Mouse (Mus musculus) hindbrain, postnatal 0 days (tissue): ENCODE data around the gene Cmtm7. TPM values are rescaled to one million over a fixed set of nuclear protein-coding genes. Genes with fewer than 3 reads are reported as not detected.

ENCODE experiments used
- ATAC-seq: fragments of 200-750 bp; cut with Nextera tagmentation; 2 replicates; pipeline ENCODE4 v1.8.0; 2017; ENCODE audit warnings: mild to moderate bottlenecking, moderate TSS enrichment, moderate library complexity
- DNase-seq: peaks from one replicate; pipeline ENCODE4 v3.0.0-alpha.2; 2015; ENCODE audit warnings: low spot score
- H3K27ac ChIP-seq: fragments of 300-500 bp; sonication (generic); 2 replicates; pipeline ENCODE4 v1.5.1; 2014; ENCODE audit warnings: mild to moderate bottlenecking
- H3K27me3 ChIP-seq: fragments of 300-500 bp; sonication (generic); 2 replicates; pipeline ENCODE4 v1.6.1; 2014; ENCODE audit warnings: low read length, mixed read lengths; ENCODE audit not compliant: insufficient read depth
- H3K36me3 ChIP-seq: fragments of 300-500 bp; sonication (generic); 2 replicates; pipeline ENCODE4 v1.6.1; 2014; ENCODE audit warnings: low read length, mixed read lengths; ENCODE audit not compliant: insufficient read depth
- H3K4me1 ChIP-seq: fragments of 300-500 bp; sonication (generic); 2 replicates; pipeline ENCODE4 v1.6.1; 2014; ENCODE audit warnings: antibody characterized with exemption, low read length, mixed read lengths; ENCODE audit not compliant: insufficient read depth
- H3K4me2 ChIP-seq: fragments of 300-500 bp; sonication (generic); 2 replicates; pipeline ENCODE4 v1.6.1; 2014; ENCODE audit warnings: low read depth, mild to moderate bottlenecking, low read length, moderate library complexity, mixed read lengths
- H3K4me3 ChIP-seq: fragments of 300-500 bp; sonication (generic); 2 replicates; pipeline ENCODE4 v1.5.1; 2014; ENCODE audit warnings: low read length
- H3K9ac ChIP-seq: fragments of 300-500 bp; sonication (generic); replicated peaks from 2 replicates; pipeline ENCODE4 v1.6.1; 2014; ENCODE audit warnings: mild to moderate bottlenecking, low read length, moderate library complexity, mixed read lengths
- H3K9me3 ChIP-seq: fragments of 300-500 bp; sonication (generic); 2 replicates; pipeline ENCODE4 v1.6.1; 2016; ENCODE audit warnings: low read length, mixed read lengths
- CTCF ChIP-seq: IDR thresholded peaks from 2 replicates; pipeline ENCODE4 v1.5.1; 2016; ENCODE audit warnings: antibody characterized with exemption, control low read depth, low read depth
- WGBS: fragments of 180-500 bp; shearing (Covaris S2); extraction: QIAGEN DNeasy Blood & Tissue Kit; methylation state at CpG from one replicate; pipeline ENCODE4 v1.1.7; 2014; 5-methylcytosine and 5-hydroxymethylcytosine counted together
- polyA plus RNA-seq: library from polyadenylated mRNA; unstranded; fragments of >200 nt; fragmentation: Nextera tagmentation; extraction: Ambion mirVana; gene quantifications from 2 replicates; pipeline ENCODE4 v1.2.1, GENCODE M21; 2015
- total RNA-seq: library from RNA; depleted of rRNA; stranded (reverse); fragments of >200 nt; gene quantifications from 2 replicates; pipeline ENCODE4 v1.2.3, GENCODE M21; 2014; rRNA removed

Gene Cmtm7
- total and polyA plus RNA-seq, 2 experiments from 2014 or later, result 11.8 to 21.1 TPM

GRCm38 (mm10) chr9:114710345-114710744 is 71.3 kb downstream of the Cmtm7 start:
- peak; percentile 69 for DNase-seq

GRCm38 (mm10) chr9:114707805-114708204 is 73.9 kb downstream of the Cmtm7 start:
- Histone ChIP-seq H3K9me3 (no peaks in the 10 kb centered on the region), H3K4me2 (no peak overlapping the region), H3K4me1 (no peaks in the 10 kb centered on the region), H3K36me3 (peaks cover 37% of the 10 kb centered on the region), H3K27ac (no peak overlapping the region), H3K4me3 (no peak overlapping the region), H3K27me3 (no peaks in the 10 kb centered on the region), H3K9ac (no peak overlapping the region)
- ATAC-seq (no peak), DNase-seq (no peak)
- TF ChIP-seq CTCF, result no peak
- WGBS, result 93% methylated on average over 4 of the region's 4 CpGs

More at GRCm38 (mm10) chr9:114710345-114710744, 71.3 kb downstream of the Cmtm7 start:
- 77% methylated on average over 7 of the region's 7 CpGs for WGBS
- Histone ChIP-seq H3K36me3 (peaks cover 60% of the 10 kb centered on the region), H3K4me1 (no peaks in the 10 kb centered on the region), H3K9ac (no peak overlapping the region), H3K4me3 (no peak overlapping the region), H3K27ac (no peak overlapping the region), H3K27me3 (no peaks in the 10 kb centered on the region), H3K9me3 (no peaks in the 10 kb centered on the region), H3K4me2 (no peak overlapping the region)
- TF ChIP-seq CTCF, result peak; percentile 56
- no peak for ATAC-seq

Other genes with a start within 250 kb of the Cmtm7 start
- 0.10 and 0.25 TPM in 2 replicates for gene Trim71, start 217.5 kb downstream of the Cmtm7 start, total RNA-seq
- 0.20 and 0.24 TPM in 2 replicates for gene Trim71, start 217.5 kb downstream of the Cmtm7 start, polyA plus RNA-seq
- 29.6 and 34.2 TPM in 2 replicates for gene Cnot10, start 141.7 kb downstream of the Cmtm7 start, total RNA-seq
- 45.3 and 48.0 TPM in 2 replicates for gene Cnot10, start 141.7 kb downstream of the Cmtm7 start, polyA plus RNA-seq
- gene Dync1li1, start 93.1 kb downstream of the Cmtm7 start, total RNA-seq, result 85.6 and 87.7 TPM in 2 replicates
- gene Dync1li1, start 93.1 kb downstream of the Cmtm7 start, polyA plus RNA-seq, result 144 and 145 TPM in 2 replicates
- 15.2 and 17.9 TPM in 2 replicates for gene Cmtm6, start 50.7 kb downstream of the Cmtm7 start, total RNA-seq
- gene Cmtm6, start 50.7 kb downstream of the Cmtm7 start, polyA plus RNA-seq, result 23.9 and 24.8 TPM in 2 replicates
- 5.9 and 7.1 TPM in 2 replicates for gene Cmtm8, start 62.3 kb upstream of the Cmtm7 start, total RNA-seq
- gene Cmtm8, start 62.3 kb upstream of the Cmtm7 start, polyA plus RNA-seq, result 6.6 and 7.3 TPM in 2 replicates
- 75.9 and 79.3 TPM in 2 replicates for gene Gpd1l, start 152.1 kb upstream of the Cmtm7 start, total RNA-seq
- gene Gpd1l, start 152.1 kb upstream of the Cmtm7 start, polyA plus RNA-seq, result 35.7 and 40.9 TPM in 2 replicates
- 18.2 and 22.5 TPM in 2 replicates for gene Osbpl10, start 196.7 kb upstream of the Cmtm7 start, total RNA-seq
- 3.0 and 3.3 TPM in 2 replicates for gene Osbpl10, start 196.7 kb upstream of the Cmtm7 start, polyA plus RNA-seq
- gene Rps27rt, start 200.9 kb upstream of the Cmtm7 start, total RNA-seq, result 32.8 and 182 TPM in 2 replicates
- gene Rps27rt, start 200.9 kb upstream of the Cmtm7 start, polyA plus RNA-seq, result 281 and 288 TPM in 2 replicates